Mouse (Mus musculus) CH12.LX (cell line): Measurements from ENCODE around the gene Tdrd9. TPM values are rescaled to one million over a fixed set of nuclear protein-coding genes. Genes with fewer than 3 reads are reported as not detected.

Experiments used
- DNase-seq: peaks from one replicate; pipeline ENCODE4 v3.0.0-alpha.2; 2013; ENCODE audit errors: extremely low read depth
- H3K27ac ChIP-seq: 2 replicates; pipeline ENCODE4 v1.5.1; 2012; ENCODE audit warnings: low read depth, mild to moderate bottlenecking, control low read depth, moderate library complexity; ENCODE audit not compliant: insufficient read depth
- H3K27me3 ChIP-seq: replicated peaks from 2 replicates; pipeline ENCODE3; 2012; ENCODE audit warnings: inconsistent platforms
- H3K36me3 ChIP-seq, 2 experiments: replicated peaks in 1 of 2; 2 replicates each; pipeline versions ENCODE3 to v1.6.1; 2012; ENCODE audit warnings: inconsistent platforms in 1 of 2, low read length in 1 of 2, mild to moderate bottlenecking in 1 of 2, mixed read lengths in 1 of 2, moderate library complexity in 1 of 2; ENCODE audit not compliant: control insufficient read depth in 1 of 2, insufficient read depth in 1 of 2
- H3K4me1 ChIP-seq, 2 experiments: 2 replicates each; pipeline ENCODE4 v1.6.1; 2012; ENCODE audit warnings: inconsistent platforms in 1 of 2, moderate library complexity in 1 of 2; ENCODE audit not compliant: insufficient read depth in 2 of 2, control insufficient read depth in 1 of 2
- H3K4me2 ChIP-seq: 2 replicates; pipeline ENCODE4 v1.6.1; 2012; ENCODE audit warnings: low read depth, mild to moderate bottlenecking, control low read depth; ENCODE audit not compliant: poor library complexity, insufficient read depth, severe bottlenecking
- H3K4me3 ChIP-seq, 3 experiments: fragments of 150-350 bp in 1 of 3; sonication (generic) in 1 of 3; replicated peaks in 1 of 3; 2 replicates each; pipeline versions ENCODE3 to v1.5.1; 2011 to 2012; ENCODE audit warnings: low read depth in 2 of 3, low read length in 2 of 3, mild to moderate bottlenecking in 2 of 3, moderate library complexity in 2 of 3, control low read depth in 1 of 3, improper control_type of control experiment in 1 of 3, inconsistent platforms in 1 of 3, mixed read lengths in 1 of 3; ENCODE audit not compliant: poor library complexity in 1 of 3
- H3K79me2 ChIP-seq: replicated peaks from 2 replicates; pipeline ENCODE4 v1.6.1; 2012; ENCODE audit warnings: mild to moderate bottlenecking, moderate library complexity; ENCODE audit not compliant: control insufficient read depth, poor library complexity, insufficient read depth, severe bottlenecking; ENCODE audit errors: extremely low read depth
- H3K9ac ChIP-seq: 2 replicates; pipeline ENCODE4 v1.6.1; 2012; ENCODE audit warnings: low read depth, mild to moderate bottlenecking, control low read depth, moderate library complexity; ENCODE audit not compliant: insufficient read depth
- H3K9me3 ChIP-seq: replicated peaks from 2 replicates; pipeline ENCODE3; 2012; ENCODE audit warnings: low read length, inconsistent platforms, mixed read lengths
- CHD2 ChIP-seq: IDR thresholded peaks from 2 replicates; pipeline ENCODE4 v1.6.1; 2011; ENCODE audit warnings: low read length, improper control_type of control experiment
- CTCF ChIP-seq, 2 experiments: IDR thresholded peaks in 1 of 2; conservative IDR thresholded peaks in 1 of 2; 2 replicates each; pipeline ENCODE4 v1.5.1; 2011 to 2012; ENCODE audit warnings: low read depth in 2 of 2, low read length in 2 of 2, improper control_type of control experiment in 1 of 2, inconsistent platforms in 1 of 2, mild to moderate bottlenecking in 1 of 2, moderate library complexity in 1 of 2
- ELF1 ChIP-seq: IDR thresholded peaks from 2 replicates; pipeline ENCODE4 v1.6.1; 2014; ENCODE audit warnings: low read depth, mild to moderate bottlenecking, inconsistent platforms, low read length, improper control_type of control experiment
- EP300 ChIP-seq: IDR thresholded peaks from 2 replicates; pipeline ENCODE4 v1.6.1; 2011; ENCODE audit warnings: low read length, improper control_type of control experiment
- GABPA ChIP-seq: IDR thresholded peaks from 2 replicates; pipeline ENCODE4 v1.6.1; 2012; ENCODE audit warnings: low read depth, low read length, improper control_type of control experiment, inconsistent platforms; ENCODE audit not compliant: insufficient replicate concordance
- JUN ChIP-seq: IDR thresholded peaks from 2 replicates; pipeline ENCODE4 v1.6.1; 2011; ENCODE audit warnings: low read depth, mild to moderate bottlenecking, low read length, improper control_type of control experiment, moderate library complexity; ENCODE audit not compliant: insufficient read depth
- MXI1 ChIP-seq: IDR thresholded peaks from 2 replicates; pipeline ENCODE4 v1.6.1; 2011; ENCODE audit warnings: mild to moderate bottlenecking, low read depth, low read length, improper control_type of control experiment
- MYC ChIP-seq: IDR thresholded peaks from 2 replicates; pipeline ENCODE4 v1.6.1; 2011; ENCODE audit warnings: low read depth, mild to moderate bottlenecking, improper control_type of control experiment, low read length
- POLR2AphosphoS2 ChIP-seq: IDR thresholded peaks from 2 replicates; pipeline ENCODE4 v1.6.1; 2011; ENCODE audit warnings: low read depth, low read length, improper control_type of control experiment
- SMC3 ChIP-seq: IDR thresholded peaks from 2 replicates; pipeline ENCODE4 v1.6.1; 2011; ENCODE audit warnings: low read depth, low read length, improper control_type of control experiment
- UBTF ChIP-seq: IDR thresholded peaks from 2 replicates; pipeline ENCODE4 v1.6.1; 2012; ENCODE audit warnings: low read depth, mild to moderate bottlenecking, inconsistent platforms, low read length, improper control_type of control experiment, moderate library complexity
- USF1 ChIP-seq: IDR thresholded peaks from 2 replicates; pipeline ENCODE4 v1.6.1; 2014; ENCODE audit warnings: low read depth, mild to moderate bottlenecking, inconsistent platforms, low read length, improper control_type of control experiment
- USF2 ChIP-seq: conservative IDR thresholded peaks from 2 replicates; pipeline ENCODE4 v1.6.1; 2011; ENCODE audit warnings: low read depth, low read length, improper control_type of control experiment
- ZC3H11A ChIP-seq: IDR thresholded peaks from 2 replicates; pipeline ENCODE4 v1.6.1; 2012; ENCODE audit warnings: low read depth, mild to moderate bottlenecking, inconsistent platforms, low read length, improper control_type of control experiment
- ZKSCAN1 ChIP-seq: IDR thresholded peaks from 2 replicates; pipeline ENCODE4 v1.6.1; 2012; ENCODE audit warnings: low read depth, inconsistent platforms, low read length, improper control_type of control experiment, borderline replicate concordance
- ZNF384 ChIP-seq: IDR thresholded peaks from 2 replicates; pipeline ENCODE4 v1.6.1; 2012; ENCODE audit warnings: low read depth, low read length, improper control_type of control experiment, inconsistent platforms
- dilution Hi-C: fragments of 300-500 bp; cut with MboI; formaldehyde crosslinking; loops from 2 replicates; pipeline ENCODE4 v1.14.3; 2020; ENCODE audit warnings: low sequenced_read_pairs; ENCODE audit not compliant: extremely low pct_unique_long_range_greater_than_20kb, extremely low pct_ligation_motif_present
- in situ Hi-C: fragments of 300-500 bp; cut with MboI; formaldehyde crosslinking; loops from 3 replicates; pipeline ENCODE4 v1.14.3; 2019; ENCODE audit warnings: low sequenced_read_pairs, low pct_ligation_motif_present, low pct_unique_long_range_greater_than_20kb, mixed read lengths
- polyA plus RNA-seq: library from polyadenylated mRNA; unstranded; fragments of >175 nt; gene quantifications from 2 replicates; pipeline ENCODE4 v1.2.1, GENCODE M21; 2012; ENCODE audit warnings: low read depth; ENCODE audit not compliant: insufficient read length
- total RNA-seq, 2 experiments: library from RNA; depleted of rRNA; stranded (reverse); fragments of 300-350 nt in 1 of 2; fragments of >200 nt in 1 of 2; gene quantifications; 2 replicates each; pipeline ENCODE4 v1.2.3; 2012 to 2014

The Tdrd9 gene
- total and polyA plus RNA-seq, 3 experiments = not detected

DNA sequence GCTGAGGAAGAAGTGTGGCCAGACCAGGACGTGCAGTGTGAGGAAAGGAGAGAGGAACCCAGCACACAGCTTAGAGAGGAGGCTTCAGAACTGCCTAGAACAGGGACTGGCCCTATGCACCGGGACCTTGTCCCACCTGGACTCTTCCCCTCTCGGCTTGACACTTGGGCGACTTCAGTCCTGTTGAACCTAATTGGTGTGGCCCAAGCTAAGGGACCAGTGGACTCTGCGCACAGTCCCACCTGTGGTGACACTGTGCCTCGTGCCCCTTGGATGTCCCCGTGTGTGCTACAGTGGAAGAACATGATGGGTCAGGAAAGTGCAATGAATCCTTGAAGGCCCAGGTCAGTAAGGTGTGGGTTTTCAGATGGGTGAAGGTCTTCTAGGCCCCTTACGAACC lies 136.3 kb downstream of the Tdrd9 start:
- Histone ChIP-seq H3K27me3 (peaks cover 93% of the 10 kb centered on the region), H3K9ac (no peak overlapping the region), H3K27ac (no peak overlapping the region), H3K4me2 (no peak overlapping the region), H3K79me2 (no peaks in the 10 kb centered on the region), H3K4me1 (peaks cover 0 to 2% of the 10 kb centered on the region in 2 experiments; a peak in 1 of 4 replicates), H3K9me3 (no peaks in the 10 kb centered on the region), H3K36me3 (no peaks in the 10 kb centered on the region), H3K4me3 (no peak overlapping the region)
- dilution Hi-C loops = no loop called here
- DNase-seq = no peak
- in situ Hi-C loops = no loop called here
- TF ChIP-seq MYC (no peak), JUN (no peak), CHD2 (no peak), EP300 (no peak), USF1 (no peak), SMC3 (no peak), POLR2AphosphoS2 (no peak), ELF1 (no peak), ZNF384 (no peak), MXI1 (no peak), CTCF (conservative IDR thresholded peaks at IDR 0.05 in 1 of 2, IDR thresholded peaks at IDR 0.05 in 1 of 2; ENCODE audit: low read depth in 2 of 2, low read length in 2 of 2) (no peak), USF2 (no peak), GABPA (no peak)

DNA sequence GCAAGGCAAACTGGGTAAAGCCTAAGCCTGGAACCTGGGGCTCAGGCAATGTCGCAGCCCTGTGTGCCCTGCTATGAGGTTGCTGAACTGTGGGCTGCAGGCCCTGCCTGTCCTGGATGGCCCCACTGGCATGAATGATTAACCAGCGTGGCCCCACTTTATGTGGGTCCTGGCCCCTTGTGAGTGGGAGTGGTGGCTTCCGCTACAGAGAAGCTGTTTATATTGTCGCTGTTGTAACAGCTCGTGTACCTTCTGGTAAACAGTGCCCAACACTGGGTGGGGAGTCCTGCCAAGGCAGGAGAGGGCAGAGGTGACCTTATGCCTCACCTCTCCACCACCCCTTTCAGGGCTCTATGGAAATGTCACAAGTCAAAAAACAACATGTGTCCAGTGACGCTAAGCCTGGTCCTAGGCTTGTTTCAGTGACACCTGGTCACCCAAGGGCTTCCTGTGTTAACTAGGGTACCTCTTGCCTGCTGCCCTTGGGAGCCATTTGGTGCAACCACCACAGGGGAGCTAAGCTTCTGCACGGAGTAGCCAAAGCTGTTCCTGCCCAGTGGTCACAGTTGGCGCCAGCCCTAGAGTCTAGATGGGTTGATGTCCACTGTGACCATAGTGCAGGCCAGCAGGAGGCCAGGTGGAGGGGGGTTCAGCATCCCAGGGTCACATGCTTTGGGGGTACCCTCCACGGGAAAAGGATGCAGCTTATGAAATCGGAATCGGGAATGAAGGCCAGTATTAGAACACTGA lies 137.5 kb downstream of the Tdrd9 start:
- no peak for DNase-seq
- Histone ChIP-seq H3K9me3 (no peaks in the 10 kb centered on the region), H3K4me2 (no peak overlapping the region), H3K4me3 (no peak overlapping the region), H3K79me2 (no peaks in the 10 kb centered on the region), H3K36me3 (no peaks in the 10 kb centered on the region), H3K27me3 (peaks cover 85% of the 10 kb centered on the region), H3K4me1 (no peaks in the 10 kb centered on the region)
- in situ Hi-C loops = no loop called here
- TF ChIP-seq ZKSCAN1 (no peak), MYC (no peak), USF1 (no peak), ELF1 (no peak), JUN (no peak)
- TF ChIP-seq, all 38 proteins: peak for 0
- Histone ChIP-seq H3K9ac (no peak overlapping the region), H3K27ac (no peak overlapping the region)
- dilution Hi-C loops = no loop called here

DNA sequence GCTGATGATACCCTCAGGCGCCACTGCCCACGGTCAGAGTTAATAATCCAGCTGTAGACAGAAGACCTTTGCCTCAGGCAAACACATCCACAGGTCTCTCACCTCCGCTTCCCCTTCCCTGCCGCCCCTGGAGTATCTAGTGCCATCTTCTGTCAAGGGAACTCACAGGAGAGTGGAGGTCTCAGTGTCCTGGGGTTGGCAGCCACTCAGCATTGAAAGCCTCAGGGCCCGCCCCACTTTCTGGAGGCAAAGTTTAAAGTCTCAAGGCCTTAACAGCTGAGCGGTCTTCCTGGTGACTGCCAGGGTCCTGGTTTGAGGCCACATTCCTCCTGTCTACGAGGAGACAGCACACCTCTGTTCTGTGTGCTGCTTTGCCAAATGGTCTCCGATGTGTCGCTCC lies 138.3 kb downstream of the Tdrd9 start:
- no peak overlapping the region for H3K4me2 ChIP-seq
- H3K36me3 ChIP-seq = no peaks in the 10 kb centered on the region
- H3K4me3 ChIP-seq = no peak overlapping the region
- H3K27me3 ChIP-seq = peaks cover 83% of the 10 kb centered on the region
- H3K4me1 ChIP-seq = no peaks in the 10 kb centered on the region
- H3K79me2 ChIP-seq = no peaks in the 10 kb centered on the region
- H3K27ac ChIP-seq = no peak overlapping the region
- TF ChIP-seq UBTF (no peak), ZC3H11A (no peak)
- DNase-seq = no peak
- in situ Hi-C loops = no loop called here
- dilution Hi-C loops = no loop called here
- no peaks in the 10 kb centered on the region for H3K9me3 ChIP-seq
- H3K9ac ChIP-seq = no peak overlapping the region
